Mouse (Mus musculus) neural tube, embryonic 15.5 days (tissue): ENCODE measurements around the gene Eppin. TPM values are rescaled to one million over a fixed set of nuclear protein-coding genes. Genes with fewer than 3 reads are reported as not detected.

Experiments used
- ATAC-seq: fragments of 200-750 bp; cut with Nextera tagmentation; 2 replicates; pipeline ENCODE4 v1.8.0; 2017; ENCODE audit warnings: mild to moderate bottlenecking, moderate TSS enrichment, moderate library complexity; ENCODE audit not compliant: low FRiP score
- H3K27ac ChIP-seq: fragments of 300-500 bp; sonication (generic); replicated peaks from 2 replicates; pipeline ENCODE4 v1.5.1; 2015; ENCODE audit warnings: mild to moderate bottlenecking, inconsistent platforms
- H3K27me3 ChIP-seq: fragments of 300-500 bp; sonication (generic); replicated peaks from 2 replicates; pipeline ENCODE4 v1.6.1; 2015; ENCODE audit warnings: inconsistent platforms
- H3K36me3 ChIP-seq: fragments of 300-500 bp; sonication (generic); 2 replicates; pipeline ENCODE4 v1.6.1; 2015; ENCODE audit warnings: inconsistent platforms
- H3K4me1 ChIP-seq: fragments of 300-500 bp; sonication (generic); 2 replicates; pipeline ENCODE4 v1.6.1; 2015; ENCODE audit warnings: inconsistent platforms
- H3K4me2 ChIP-seq: fragments of 300-500 bp; sonication (generic); 2 replicates; pipeline ENCODE4 v1.6.1; 2015; ENCODE audit warnings: inconsistent platforms, mild to moderate bottlenecking, moderate library complexity
- H3K4me3 ChIP-seq: fragments of 300-500 bp; sonication (generic); replicated peaks from 2 replicates; pipeline ENCODE4 v1.5.1; 2015; ENCODE audit warnings: mild to moderate bottlenecking, inconsistent platforms
- H3K9ac ChIP-seq: fragments of 300-500 bp; sonication (generic); replicated peaks from 2 replicates; pipeline ENCODE4 v1.6.1; 2015; ENCODE audit warnings: mild to moderate bottlenecking, inconsistent platforms
- H3K9me3 ChIP-seq: fragments of 300-500 bp; sonication (generic); replicated peaks from 2 replicates; pipeline ENCODE4 v1.6.1; 2016; ENCODE audit warnings: inconsistent platforms
- WGBS: fragments of 180-500 bp; shearing (Covaris S2); methylation state at CpG from one replicate; pipeline ENCODE4 v1.1.7; 2015; ENCODE audit warnings: mixed read lengths; 5-methylcytosine and 5-hydroxymethylcytosine counted together
- polyA plus RNA-seq: library from polyadenylated mRNA; unstranded; fragments of >200 nt; fragmentation: Nextera tagmentation; extraction: Ambion mirVana; gene quantifications from 2 replicates; pipeline ENCODE4 v1.2.1, GENCODE M21; 2015

Eppin gene
- polyA plus RNA-seq, 1 experiment from 2014 or later, result not detected

DNA sequence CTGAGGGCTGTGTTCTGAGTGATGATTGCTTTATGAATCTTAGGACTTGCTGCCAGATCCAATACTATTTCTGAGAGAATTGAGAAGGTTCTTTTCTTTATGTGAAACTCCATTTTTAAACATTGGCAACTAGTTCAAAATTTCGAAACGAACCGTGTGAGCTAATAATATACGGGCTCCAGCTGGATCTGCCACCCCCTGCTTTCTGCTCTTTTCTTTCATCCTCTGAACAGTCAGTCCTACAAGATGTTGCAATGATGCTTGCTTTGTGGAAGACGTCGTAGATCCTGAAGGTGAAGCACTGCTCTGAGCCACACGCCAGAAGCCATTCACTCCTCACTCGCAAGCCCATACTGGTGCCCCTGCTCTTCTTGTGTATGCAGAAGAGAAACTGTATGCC, 35.0 kb downstream of the Eppin start:
- Histone ChIP-seq H3K9ac (no peak overlapping the region), H3K4me3 (no peak overlapping the region), H3K9me3 (no peaks in the 10 kb centered on the region), H3K4me2 (no peak overlapping the region), H3K36me3 (no peaks in the 10 kb centered on the region), H3K27ac (no peak overlapping the region), H3K27me3 (peaks cover 14% of the 10 kb centered on the region), H3K4me1 (peaks cover 11% of the 10 kb centered on the region)
- no peak for ATAC-seq
- 87% methylated on average over 8 of the region's 8 CpGs for WGBS

GRCm38 (mm10) chr2:164551502-164551901, 41.9 kb downstream of the Eppin start:
- 91% methylated on average over 9 of the region's 9 CpGs for WGBS
- H3K36me3 ChIP-seq, result no peaks in the 10 kb centered on the region
- H3K4me2 ChIP-seq, result no peak overlapping the region
- H3K4me1 ChIP-seq, result no peaks in the 10 kb centered on the region
- H3K27me3 ChIP-seq, result no peaks in the 10 kb centered on the region
- H3K27ac ChIP-seq, result no peak overlapping the region
- H3K9ac ChIP-seq, result no peak overlapping the region
- ATAC-seq, result no peak
- no peaks in the 10 kb centered on the region for H3K9me3 ChIP-seq
- H3K4me3 ChIP-seq, result no peak overlapping the region

DNA sequence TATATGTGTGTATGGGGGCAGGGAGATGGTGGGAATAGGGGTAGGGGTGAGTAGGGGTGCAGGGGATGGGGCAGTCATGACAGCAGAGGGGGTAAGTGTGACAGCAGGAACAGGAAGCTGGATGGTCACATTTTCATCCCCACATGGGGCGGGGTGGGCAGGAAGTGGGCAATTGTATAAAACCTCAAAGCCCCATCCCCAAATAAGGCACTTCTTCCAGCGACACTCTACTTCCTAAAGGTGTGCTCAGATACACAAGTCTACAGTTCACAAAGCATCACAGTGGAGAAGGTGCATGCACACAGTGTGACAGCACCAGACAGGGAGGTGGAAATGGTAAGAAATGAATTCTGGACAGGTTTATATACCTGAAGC, 42.5 kb downstream of the Eppin start:
- H3K9me3 ChIP-seq, result no peaks in the 10 kb centered on the region
- 83% methylated on average over 2 of the region's 2 CpGs for WGBS
- H3K9ac ChIP-seq, result no peak overlapping the region
- H3K4me2 ChIP-seq, result no peak overlapping the region
- H3K27ac ChIP-seq, result no peak overlapping the region
- no peaks in the 10 kb centered on the region for H3K27me3 ChIP-seq
- ATAC-seq, result no peak
- no peak overlapping the region for H3K4me3 ChIP-seq
- H3K4me1 ChIP-seq, result no peaks in the 10 kb centered on the region
- no peaks in the 10 kb centered on the region for H3K36me3 ChIP-seq

DNA sequence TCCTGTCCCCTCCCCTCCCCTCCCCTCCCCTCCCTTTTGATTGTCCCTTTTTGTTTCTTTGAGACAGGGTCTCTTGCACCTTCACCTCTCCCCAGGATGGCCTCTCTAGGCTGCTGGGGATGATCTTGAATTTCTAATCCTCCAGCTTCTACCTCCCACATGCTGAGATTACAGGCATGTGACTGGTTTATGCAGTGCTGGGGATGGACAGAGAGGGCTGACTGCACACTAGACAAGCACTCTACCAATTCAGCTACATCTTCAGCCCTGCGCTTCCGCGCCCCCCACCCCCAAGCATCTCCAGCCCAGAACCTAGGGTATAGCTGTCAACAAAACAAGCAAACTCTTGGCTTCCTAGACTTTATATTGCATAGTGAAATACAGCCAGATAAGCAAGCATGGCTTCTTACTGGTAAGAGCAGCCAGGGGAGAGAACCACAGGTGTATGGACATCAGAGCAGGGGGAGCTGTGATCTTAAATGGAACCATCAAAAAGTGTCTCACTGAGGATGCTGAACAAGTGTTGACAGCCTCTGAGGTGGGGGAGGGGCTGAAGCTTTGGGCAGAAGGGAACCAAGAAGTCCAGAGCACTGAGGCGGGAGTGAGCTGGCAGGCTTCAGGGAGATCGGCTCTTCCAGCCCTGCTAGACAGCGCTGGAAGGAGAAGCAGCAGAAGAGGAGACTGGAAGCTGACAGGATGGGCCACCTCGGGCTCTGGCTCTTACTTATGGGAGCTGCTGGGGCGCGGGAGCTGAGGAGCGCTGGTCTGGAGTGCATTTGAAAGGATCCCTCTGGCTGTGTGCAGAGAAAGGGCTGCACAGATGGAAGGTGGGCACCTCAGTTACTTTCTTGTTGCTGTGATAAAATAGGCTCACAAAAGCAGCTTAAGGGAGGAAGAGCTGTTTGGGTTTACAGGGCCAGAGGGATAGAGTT, 43.2 kb downstream of the Eppin start:
- no peaks in the 10 kb centered on the region for H3K36me3 ChIP-seq
- no peaks in the 10 kb centered on the region for H3K9me3 ChIP-seq
- no peaks in the 10 kb centered on the region for H3K27me3 ChIP-seq
- no peak overlapping the region for H3K4me2 ChIP-seq
- H3K27ac ChIP-seq, result no peak overlapping the region
- no peaks in the 10 kb centered on the region for H3K4me1 ChIP-seq
- no peak for ATAC-seq
- H3K4me3 ChIP-seq, result no peak overlapping the region
- WGBS, result 30% methylated on average over 10 of the region's 10 CpGs
- H3K9ac ChIP-seq, result no peak overlapping the region

GRCm38 (mm10) chr2:164549338-164549737, 44.1 kb downstream of the Eppin start:
- no peak for ATAC-seq
- Histone ChIP-seq H3K36me3 (no peaks in the 10 kb centered on the region), H3K9me3 (no peaks in the 10 kb centered on the region), H3K9ac (no peak overlapping the region), H3K4me2 (no peak overlapping the region), H3K4me1 (no peaks in the 10 kb centered on the region), H3K27me3 (no peaks in the 10 kb centered on the region), H3K4me3 (no peak overlapping the region), H3K27ac (no peak overlapping the region)
- WGBS, result 52% methylated on average over 4 of the region's 4 CpGs

GRCm38 (mm10) chr2:164544454-164545097, 48.8 kb downstream of the Eppin start:
- H3K36me3 ChIP-seq, result no peaks in the 10 kb centered on the region

DNA sequence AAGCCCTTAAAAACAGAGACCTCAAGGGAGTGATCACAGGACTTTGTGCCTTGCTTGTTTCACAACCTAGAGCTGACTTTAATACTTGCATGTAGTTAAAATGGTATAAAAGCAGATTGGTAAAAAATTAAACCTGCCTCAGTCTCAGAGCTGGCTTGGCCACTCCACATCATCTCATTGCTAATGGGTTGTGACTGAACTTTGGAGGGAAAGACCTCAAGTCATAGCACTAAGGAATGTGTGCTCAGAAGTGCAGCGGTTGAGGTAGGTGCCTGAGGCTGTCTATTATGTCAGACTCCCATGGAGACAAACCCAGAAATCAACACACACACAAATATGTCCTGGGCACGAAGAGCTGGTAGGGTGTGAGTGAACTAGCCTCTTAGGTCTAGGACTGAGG, 49.6 kb downstream of the Eppin start:
- no peak overlapping the region for H3K27ac ChIP-seq
- H3K27me3 ChIP-seq, result no peaks in the 10 kb centered on the region
- no peaks in the 10 kb centered on the region for H3K4me1 ChIP-seq
- no peak overlapping the region for H3K4me2 ChIP-seq
- 75% methylated on average over 2 of the region's 2 CpGs for WGBS
- H3K4me3 ChIP-seq, result no peak overlapping the region
- ATAC-seq, result no peak
- no peak overlapping the region for H3K9ac ChIP-seq
- H3K9me3 ChIP-seq, result no peaks in the 10 kb centered on the region
- H3K36me3 ChIP-seq, result no peaks in the 10 kb centered on the region

More at GRCm38 (mm10) chr2:164544454-164545097, 48.8 kb downstream of the Eppin start:
- Histone ChIP-seq H3K9ac (no peak overlapping the region), H3K9me3 (no peaks in the 10 kb centered on the region), H3K4me1 (no peaks in the 10 kb centered on the region), H3K27me3 (no peaks in the 10 kb centered on the region), H3K27ac (no peak overlapping the region), H3K4me2 (no peak overlapping the region), H3K4me3 (no peak overlapping the region)
- WGBS, result 54% methylated on average over 5 of the region's 5 CpGs
- no peak for ATAC-seq

- no peak overlapping the region for H3K4me2 ChIP-seq
- WGBS, result 90% methylated on average over 7 of the region's 7 CpGs
- no peak for ATAC-seq
- no peaks in the 10 kb centered on the region for H3K27me3 ChIP-seq
- no peaks in the 10 kb centered on the region for H3K9me3 ChIP-seq
- no peaks in the 10 kb centered on the region for H3K4me1 ChIP-seq
- H3K9ac ChIP-seq, result no peak overlapping the region
- no peak overlapping the region for H3K4me3 ChIP-seq
- no peaks in the 10 kb centered on the region for H3K36me3 ChIP-seq
- H3K27ac ChIP-seq, result no peak overlapping the region
Observed at GRCm38 (mm10) chr2:164542598-164542997, 50.8 kb downstream of the Eppin start.

GRCm38 (mm10) chr2:164542132-164542531, 51.3 kb downstream of the Eppin start:
- Histone ChIP-seq H3K27ac (no peak overlapping the region), H3K4me1 (no peaks in the 10 kb centered on the region), H3K9me3 (no peaks in the 10 kb centered on the region), H3K27me3 (no peaks in the 10 kb centered on the region), H3K4me3 (no peak overlapping the region), H3K4me2 (no peak overlapping the region), H3K9ac (no peak overlapping the region), H3K36me3 (no peaks in the 10 kb centered on the region)
- ATAC-seq, result no peak
- WGBS, result 86% methylated on average over 5 of the region's 5 CpGs

DNA sequence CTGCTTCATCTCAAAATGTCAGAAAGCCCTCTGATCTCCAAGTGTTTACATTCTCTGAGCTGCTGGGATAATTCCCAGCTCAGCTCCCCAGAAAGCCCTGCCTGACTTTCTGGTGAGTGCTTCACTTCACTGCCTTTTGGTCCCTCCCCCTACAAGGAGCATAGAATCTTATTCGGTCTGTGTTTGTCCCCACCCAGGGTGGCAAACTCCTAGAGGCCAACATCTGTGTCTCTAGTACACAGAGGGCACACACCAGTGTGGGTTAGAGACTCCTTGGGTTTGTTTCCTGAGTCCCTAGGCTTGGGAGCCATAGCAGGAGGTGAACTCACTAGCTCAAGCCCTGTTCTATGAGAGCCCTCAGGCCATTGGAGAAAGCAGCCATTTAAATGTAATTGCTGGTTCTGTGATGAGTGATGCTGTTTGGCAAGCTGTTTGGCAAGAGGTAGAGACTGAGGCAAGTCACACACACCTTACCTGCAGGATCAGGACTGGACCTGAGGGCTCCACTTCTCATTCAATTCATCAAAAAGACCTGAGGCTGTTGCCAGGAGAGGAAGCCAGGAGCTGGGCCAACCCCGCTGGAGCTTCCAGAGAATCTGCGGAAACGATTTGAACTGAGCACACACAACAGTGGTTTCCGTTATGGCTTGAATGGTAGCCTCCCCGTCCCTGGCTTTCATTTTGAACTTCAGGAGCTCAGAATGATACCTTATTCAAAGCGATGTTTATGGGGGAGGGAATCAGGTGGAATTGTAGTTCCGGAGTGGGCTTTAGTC, 52.6 kb downstream of the Eppin start:
- Histone ChIP-seq H3K4me3 (no peak overlapping the region), H3K27ac (no peak overlapping the region), H3K9ac (no peak overlapping the region), H3K4me2 (no peak overlapping the region), H3K9me3 (no peaks in the 10 kb centered on the region), H3K36me3 (no peaks in the 10 kb centered on the region), H3K4me1 (no peaks in the 10 kb centered on the region), H3K27me3 (no peaks in the 10 kb centered on the region)
- 49% methylated on average over 8 of the region's 8 CpGs for WGBS
- ATAC-seq, result no peak
